Mouse (Mus musculus): ENCODE results near the gene Thnsl2.

Gene Thnsl2

DNA sequence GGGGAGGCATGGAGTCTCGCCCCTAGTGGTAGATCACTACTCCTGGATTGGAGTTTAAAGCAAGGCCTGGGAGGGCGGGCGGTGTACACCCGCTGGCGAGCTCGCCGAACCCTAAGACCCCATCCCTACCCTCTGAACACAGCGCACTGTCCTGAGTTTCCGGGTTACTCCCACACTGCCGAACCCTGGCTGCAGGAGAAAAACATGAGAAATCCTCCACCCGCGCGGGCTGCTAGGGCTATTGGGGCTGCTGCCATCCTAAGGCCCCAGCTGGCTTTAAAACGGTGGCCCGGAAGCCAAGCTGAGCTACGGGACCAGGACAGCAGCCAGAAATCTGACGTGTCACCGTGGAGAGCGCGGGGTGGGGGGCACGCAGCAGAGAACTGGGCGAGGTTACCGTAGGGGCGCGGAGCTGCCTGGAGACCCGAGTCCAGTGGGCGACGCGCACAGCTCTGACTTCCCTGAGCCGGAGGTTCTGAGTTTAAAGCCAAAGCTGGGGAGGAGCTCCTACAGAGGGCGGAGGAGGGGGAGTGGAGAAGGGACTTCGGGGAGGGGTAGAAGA is at the start of gene Thnsl2:
Gene Thnsl2 (minus strand): TSS at position 546 of the 562 bp plus-strand sequence.
- ATAC-seq (ENCODE audit: insufficient number of reproducible peaks, low FRiP score, low TSS enrichment): peak; percentile 86

DNA sequence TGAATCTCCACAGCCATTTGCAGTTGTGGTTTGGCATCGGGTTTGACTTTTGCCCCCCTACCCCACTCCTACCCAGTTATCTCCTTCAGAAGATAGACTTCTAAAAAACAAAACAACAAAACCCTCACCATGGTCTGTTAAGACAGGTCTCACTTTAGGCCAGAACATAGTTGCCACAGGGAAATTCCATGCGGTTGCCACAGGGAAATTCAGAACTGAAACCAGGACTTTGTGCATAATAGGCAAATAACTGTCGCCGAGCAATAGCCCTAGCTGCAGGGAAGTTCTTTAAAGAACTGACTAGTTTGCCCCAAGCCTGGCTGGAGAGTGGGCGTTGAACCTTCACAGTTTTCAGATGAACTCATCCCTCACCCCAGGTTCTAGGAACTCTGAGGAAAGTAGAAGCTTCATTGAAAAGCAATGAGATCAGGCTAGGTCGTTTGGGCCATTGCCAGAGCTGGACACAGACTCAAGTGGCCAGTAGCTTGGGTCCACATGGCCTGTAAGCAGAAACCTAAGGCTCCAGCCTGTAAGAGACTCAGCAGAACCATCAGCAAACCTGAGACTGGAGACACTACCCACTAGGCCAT is 49.0 kb upstream of the Thnsl2 start:
- ATAC-seq (ENCODE audit: insufficient number of reproducible peaks, low FRiP score, low TSS enrichment): no peak

GRCm38 (mm10) chr6:71190501-71190900 is 46.3 kb upstream of the Thnsl2 start:
- no peak for ATAC-seq (ENCODE audit: insufficient number of reproducible peaks, low FRiP score, low TSS enrichment)

GRCm38 (mm10) chr6:71189578-71189977 is 45.3 kb upstream of the Thnsl2 start:
- no peak for ATAC-seq (ENCODE audit: insufficient number of reproducible peaks, low FRiP score, low TSS enrichment)

GRCm38 (mm10) chr6:71184941-71185604 is 40.8 kb upstream of the Thnsl2 start:
- no peak for ATAC-seq (ENCODE audit: insufficient number of reproducible peaks, low FRiP score, low TSS enrichment)

DNA sequence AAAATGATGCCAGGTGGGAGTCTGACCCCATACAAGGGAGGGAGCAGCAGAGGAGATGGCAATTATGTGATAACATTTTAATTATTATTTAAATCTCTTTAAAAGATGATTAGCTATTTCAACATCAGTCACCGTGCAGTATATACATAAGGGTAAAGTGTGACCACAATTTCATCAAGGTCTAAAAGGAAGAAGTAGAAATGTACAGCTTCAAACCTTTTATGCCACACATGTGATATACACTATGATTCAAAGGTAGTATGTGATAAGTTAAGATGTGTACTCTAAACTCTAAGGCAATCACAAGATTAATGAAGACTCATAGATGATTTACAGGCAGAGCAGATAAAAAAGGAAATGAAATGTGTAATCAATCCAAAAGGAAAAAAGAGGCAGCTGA is 36.4 kb upstream of the Thnsl2 start:
- ATAC-seq (ENCODE audit: insufficient number of reproducible peaks, low FRiP score, low TSS enrichment): no peak

DNA sequence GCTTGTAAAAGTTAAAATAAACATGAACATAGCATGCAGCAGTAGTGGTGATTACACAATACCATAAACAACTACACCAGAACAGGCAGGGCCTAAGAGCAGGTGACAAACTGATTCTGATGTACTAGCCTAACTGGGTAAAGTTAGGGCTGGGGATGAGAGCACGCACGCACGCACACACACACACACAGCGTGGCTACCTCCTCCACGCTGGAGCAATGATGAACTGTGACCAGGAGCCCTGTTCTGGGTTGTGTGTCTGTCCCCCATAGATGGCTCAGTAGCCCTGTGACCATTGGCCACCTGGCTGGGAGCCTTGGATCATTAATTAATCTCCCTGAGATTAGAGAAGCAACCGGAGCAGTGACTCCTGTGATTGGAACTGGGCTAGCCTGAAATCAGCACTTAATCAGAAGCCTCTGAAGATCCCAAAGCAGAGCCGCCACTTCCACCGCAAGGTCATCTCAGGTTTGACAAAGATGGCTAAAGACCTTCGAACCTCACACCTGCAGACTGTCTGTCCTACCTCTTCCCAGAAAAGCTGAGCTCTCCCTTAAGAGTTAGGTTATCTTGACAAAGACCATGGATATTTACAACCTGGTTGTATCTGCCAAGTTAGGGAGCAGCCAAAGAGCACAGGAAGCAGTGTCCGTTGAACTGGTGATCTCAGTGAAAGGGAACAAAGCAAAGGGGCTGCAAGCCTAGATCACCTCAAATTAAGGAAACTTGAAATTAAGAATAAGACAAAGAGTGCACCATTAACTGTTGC is 28.8 kb upstream of the Thnsl2 start:
- no peak for ATAC-seq (ENCODE audit: insufficient number of reproducible peaks, low FRiP score, low TSS enrichment)

GRCm38 (mm10) chr6:71166551-71167169 is 22.4 kb upstream of the Thnsl2 start:
- ATAC-seq (ENCODE audit: insufficient number of reproducible peaks, low FRiP score, low TSS enrichment): peak; percentile 40; the same call in 1 of the 2 replicates

DNA sequence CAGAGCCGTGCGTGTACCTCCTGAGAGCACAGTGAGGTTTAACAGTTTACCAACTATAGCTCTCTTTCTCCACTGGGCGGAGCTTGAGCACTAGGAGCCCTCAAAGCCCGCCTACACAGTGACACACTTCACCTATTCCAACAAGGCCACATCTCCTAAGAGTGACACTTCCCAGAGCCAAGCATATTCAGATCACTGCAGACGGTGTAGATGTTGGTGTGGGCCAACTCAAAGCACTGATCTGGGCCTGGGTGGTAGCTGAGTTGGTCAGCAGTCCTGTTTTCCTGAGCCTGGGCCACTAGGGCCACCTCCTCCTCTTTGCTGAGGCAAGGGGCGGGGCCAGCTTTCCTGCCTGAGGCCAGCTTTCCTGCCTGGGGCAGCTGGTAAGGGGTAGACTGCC is 20.2 kb upstream of the Thnsl2 start:
- ATAC-seq (ENCODE audit: insufficient number of reproducible peaks, low FRiP score, low TSS enrichment): no peak

DNA sequence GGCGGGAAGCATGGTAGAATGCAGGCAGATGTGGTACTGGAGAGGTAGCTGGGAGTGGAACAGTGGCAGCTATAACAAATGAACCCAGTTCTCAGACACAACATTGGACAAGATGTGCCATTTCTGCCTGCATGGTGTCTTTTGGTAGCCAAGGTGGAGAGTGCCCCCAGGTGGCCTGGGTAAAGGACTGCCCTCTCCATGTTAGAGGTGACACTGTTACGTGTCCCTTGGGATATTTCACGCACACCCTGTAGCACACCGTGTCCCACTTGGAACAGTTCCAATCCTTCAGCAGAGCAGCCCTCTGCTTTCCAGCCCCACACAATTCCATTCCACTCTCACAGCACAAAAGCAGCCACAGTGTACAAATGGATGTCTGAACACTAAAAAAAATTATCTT is 18.0 kb upstream of the Thnsl2 start:
- ATAC-seq (ENCODE audit: insufficient number of reproducible peaks, low FRiP score, low TSS enrichment): no peak

GRCm38 (mm10) chr6:71161290-71161689 is 17.1 kb upstream of the Thnsl2 start:
- ATAC-seq (ENCODE audit: insufficient number of reproducible peaks, low FRiP score, low TSS enrichment): no peak

GRCm38 (mm10) chr6:71156674-71157326 is 12.6 kb upstream of the Thnsl2 start:
- no peak for ATAC-seq (ENCODE audit: insufficient number of reproducible peaks, low FRiP score, low TSS enrichment)

- no peak for ATAC-seq (ENCODE audit: insufficient number of reproducible peaks, low FRiP score, low TSS enrichment)
Observed at GRCm38 (mm10) chr6:71154861-71155260, 10.6 kb upstream of the Thnsl2 start.

GRCm38 (mm10) chr6:71153486-71153885 is 9.2 kb upstream of the Thnsl2 start:
- ATAC-seq (ENCODE audit: insufficient number of reproducible peaks, low FRiP score, low TSS enrichment): no peak

DNA sequence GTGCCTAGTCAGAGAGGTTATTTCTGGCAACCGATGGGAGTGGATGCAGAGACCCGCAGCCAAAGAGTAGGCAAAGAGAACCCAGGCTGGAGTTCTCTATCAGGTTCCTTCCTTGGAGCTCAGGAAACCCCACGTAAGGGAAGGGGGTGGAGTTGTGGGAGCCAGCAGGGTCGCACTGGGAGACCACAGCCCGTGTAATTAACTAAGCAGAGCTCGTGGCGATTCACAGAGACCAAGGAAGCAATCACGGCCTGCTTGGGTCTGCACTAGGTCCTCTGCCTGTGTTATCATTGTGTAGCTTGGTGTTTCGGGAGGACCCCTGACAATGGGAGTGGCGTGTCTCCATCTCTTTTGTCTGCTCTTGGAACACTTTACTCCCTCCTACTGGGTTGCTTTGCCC is 6.9 kb upstream of the Thnsl2 start:
- ATAC-seq (ENCODE audit: insufficient number of reproducible peaks, low FRiP score, low TSS enrichment): no peak

GRCm38 (mm10) chr6:71149534-71149933 is 5.3 kb upstream of the Thnsl2 start:
- peak; percentile 77 for ATAC-seq (ENCODE audit: insufficient number of reproducible peaks, low FRiP score, low TSS enrichment)

GRCm38 (mm10) chr6:71148336-71148735 is 4.1 kb upstream of the Thnsl2 start:
- no peak for ATAC-seq (ENCODE audit: insufficient number of reproducible peaks, low FRiP score, low TSS enrichment)

GRCm38 (mm10) chr6:71145288-71145989 is 1.2 kb upstream of the Thnsl2 start:
- no peak for ATAC-seq (ENCODE audit: insufficient number of reproducible peaks, low FRiP score, low TSS enrichment)

- ATAC-seq (ENCODE audit: insufficient number of reproducible peaks, low FRiP score, low TSS enrichment): 0 out of 2 replicates have a peak, but pooled peaks have one; percentile 8
Observed at GRCm38 (mm10) chr6:71143154-71143893, 915 bp downstream of the Thnsl2 start.

Measured in cerebellum, adult (tissue).